In genomic region chr11:84282944-84283703, GRCm38 (mm10) we compare ENCODE assay signal across 13 mouse cellular contexts.
DNase-seq lines count a peak whose midpoint lies in the region; ATAC-seq and TF ChIP-seq lines count a peak whose summit lies in the region.
"Had no signal": no experiment of that assay in that cellular context is flagged by ENCODE, and none has a peak within 500 bp of the region (broad histone marks: within the 10 kb centered on the region; RNA-seq: fewer than 3 reads in every experiment).

No protein-coding gene starts in this region.

- no peak for DNase-seq in hindbrain, embryonic 10.5 days (ENCODE audit: low spot score)
- DNase-seq in hindbrain, postnatal 0 days (ENCODE audit: low spot score): no peak
- DNase-seq in right cerebral cortex, postnatal 14 days: peak; percentile 33
- DNase-seq in right cerebral cortex, postnatal 25 days: no peak
- DNase-seq in thymus, adult 18-20 months: no peak
- DNase-seq in kidney, postnatal 14 days: no peak
- DNase-seq: cerebellum, adult 18-20 months; gastrocnemius, postnatal 36 days; kidney, adult 8-10 months; lung, postnatal 4 days had no signal

- H3K9ac ChIP-seq in hindbrain, postnatal 0 days (replicated peaks; ENCODE audit: low read length): no peak overlapping the region
- no peak overlapping the region for H3K9ac ChIP-seq in hindbrain, embryonic 15.5 days
- no peak overlapping the region for H3K9ac ChIP-seq in neural tube, embryonic 14.5 days (replicated peaks; ENCODE audit: low read depth, low read length)

- peaks cover 19% of the 10 kb centered on the region for H3K27me3 ChIP-seq in hindbrain, embryonic 10.5 days (ENCODE audit: insufficient read depth, poor library complexity, severe bottlenecking)
- no peaks in the 10 kb centered on the region for H3K27me3 ChIP-seq in hindbrain, postnatal 0 days (ENCODE audit: insufficient read depth, low read length)
- H3K27me3 ChIP-seq in hindbrain, embryonic 15.5 days: no peaks in the 10 kb centered on the region
- H3K27me3 ChIP-seq in neural tube, embryonic 14.5 days (ENCODE audit: control insufficient read depth, insufficient read depth, low read length): no peaks in the 10 kb centered on the region
- H3K27me3 ChIP-seq: Patski had no signal

- H3K4me2 ChIP-seq in hindbrain, postnatal 0 days (ENCODE audit: low read depth, low read length): no peak overlapping the region
- H3K4me2 ChIP-seq in hindbrain, embryonic 15.5 days: no peak overlapping the region
- H3K4me2 ChIP-seq in neural tube, embryonic 14.5 days (ENCODE audit: low read depth, low read length): no peak overlapping the region

- ATAC-seq in hindbrain, postnatal 0 days: no peak
- ATAC-seq in hindbrain, embryonic 15.5 days (ENCODE audit: low FRiP score, low read depth): no peak
- ATAC-seq in neural tube, embryonic 14.5 days (ENCODE audit: low read depth): no peak
- ATAC-seq: Patski had no signal

- H3K4me1 ChIP-seq in hindbrain, embryonic 10.5 days (replicated peaks): peaks cover 17% of the 10 kb centered on the region
- H3K4me1 ChIP-seq in hindbrain, postnatal 0 days (ENCODE audit: insufficient read depth, low read length): no peaks in the 10 kb centered on the region
- H3K4me1 ChIP-seq in hindbrain, embryonic 15.5 days (replicated peaks): peaks cover 17% of the 10 kb centered on the region
- peaks cover 2% of the 10 kb centered on the region; the same call in 1 of the 2 replicates for H3K4me1 ChIP-seq in neural tube, embryonic 14.5 days (ENCODE audit: control insufficient read depth, insufficient read depth, low read length)

- peaks cover 36% of the 10 kb centered on the region for H3K36me3 ChIP-seq in hindbrain, embryonic 10.5 days
- peaks cover 12% of the 10 kb centered on the region; the same call in 1 of the 2 replicates for H3K36me3 ChIP-seq in hindbrain, postnatal 0 days (ENCODE audit: insufficient read depth, low read length)
- 0 out of 2 replicates have a peak, but pooled peaks cover 9% of the 10 kb centered on the region for H3K36me3 ChIP-seq in hindbrain, embryonic 15.5 days
- peaks cover 3% of the 10 kb centered on the region; the same call in 1 of the 2 replicates for H3K36me3 ChIP-seq in neural tube, embryonic 14.5 days (ENCODE audit: control insufficient read depth, insufficient read depth, low read length)

- no peak for TF ChIP-seq CTCF in hindbrain, postnatal 0 days (IDR thresholded peaks at IDR 0.05; ENCODE audit: low read depth)

- H3K9me3 ChIP-seq in hindbrain, embryonic 10.5 days: no peaks in the 10 kb centered on the region
- H3K9me3 ChIP-seq in hindbrain, postnatal 0 days (ENCODE audit: low read length): no peaks in the 10 kb centered on the region
- no peaks in the 10 kb centered on the region for H3K9me3 ChIP-seq in hindbrain, embryonic 15.5 days
- H3K9me3 ChIP-seq in neural tube, embryonic 14.5 days (ENCODE audit: control insufficient read depth, low read length): no peaks in the 10 kb centered on the region

- no peak overlapping the region for H3K4me3 ChIP-seq in hindbrain, embryonic 10.5 days
- H3K4me3 ChIP-seq in hindbrain, postnatal 0 days (ENCODE audit: low read length): no peak overlapping the region
- H3K4me3 ChIP-seq in hindbrain, embryonic 15.5 days: no peak overlapping the region
- H3K4me3 ChIP-seq in neural tube, embryonic 14.5 days (ENCODE audit: low read depth, low read length): no peak overlapping the region

- peak overlapping the region; percentile 66 for H3K27ac ChIP-seq in hindbrain, embryonic 10.5 days
- no peak overlapping the region for H3K27ac ChIP-seq in hindbrain, postnatal 0 days
- peak overlapping the region; percentile 35 for H3K27ac ChIP-seq in hindbrain, embryonic 15.5 days (replicated peaks)
- H3K27ac ChIP-seq in neural tube, embryonic 14.5 days (ENCODE audit: low read depth, low read length): peak overlapping the region; percentile 64

- WGBS in hindbrain, embryonic 10.5 days: 64% methylated on average over 7 of the region's 7 CpGs
- WGBS in hindbrain, postnatal 0 days: 67% methylated on average over 7 of the region's 7 CpGs
- 55% methylated on average over 7 of the region's 7 CpGs for WGBS in hindbrain, embryonic 15.5 days
- WGBS in neural tube, embryonic 14.5 days: 72% methylated on average over 7 of the region's 7 CpGs
